Comparison of ENCODE assay signal across 30 mouse cellular contexts in genomic region chr6:86387313-86387712, GRCm38 (mm10). TPM values are rescaled to one million over a fixed set of nuclear protein-coding genes. Genes with fewer than 3 reads are reported as not detected.
DNase-seq lines count a peak whose midpoint lies in the region; ATAC-seq and TF ChIP-seq lines count a peak whose summit lies in the region.
"Had no signal": no experiment of that assay in that cellular context is flagged by ENCODE, and none has a peak within 500 bp of the region (broad histone marks: within the 10 kb centered on the region; RNA-seq: fewer than 3 reads in every experiment).

No protein-coding gene starts in this region.

- peak; percentile 38 for DNase-seq in R1 (ENCODE audit: low read depth, low spot score)
- DNase-seq in kidney, adult 11 months, result peak; percentile 86
- DNase-seq in kidney, postnatal 36 days, result peak; percentile 78 to 85
- DNase-seq in heart, adult 2 months, result no peak
- DNase-seq in embryo, embryonic 9.5 days (ENCODE audit: extremely low spot score), result no peak
- no peak for DNase-seq in lung, postnatal 25 days (ENCODE audit: low spot score)
- DNase-seq: adrenal gland, adult 8-10 months; cerebellum, adult 18-20 months; cerebellum, postnatal 14 days; gastrocnemius, postnatal 36 days; layer of hippocampus, adult 9-11 months; left cerebral cortex, postnatal 4 days; thymus, postnatal 14 days had no signal

- 42% methylated on average over 12 of the region's 12 CpGs for WGBS in kidney, embryonic 15.5 days
- WGBS in heart, adult 2 months, result 82% methylated on average over 12 of the region's 12 CpGs

- H3K9ac ChIP-seq in kidney, embryonic 15.5 days, result no peak overlapping the region
- H3K9ac ChIP-seq in heart, adult 2 months (ENCODE audit: low read depth, low read length), result no peak overlapping the region
- H3K9ac ChIP-seq: embryonic facial prominence, embryonic 13.5 days; forebrain, embryonic 12.5 days; limb, embryonic 15.5 days had no signal

- peak; percentile 71 for ATAC-seq in kidney, embryonic 15.5 days (replicated peaks; ENCODE audit: low FRiP score)
- ATAC-seq: activated CD4-positive, CD25-positive, alpha-beta regulatory T cell, adult 4 months had no signal

- peak overlapping the region; percentile 79 for H3K27ac ChIP-seq in kidney, embryonic 15.5 days
- no peak overlapping the region for H3K27ac ChIP-seq in heart, adult 2 months
- H3K27ac ChIP-seq: embryonic facial prominence, embryonic 13.5 days; forebrain, embryonic 12.5 days; hindbrain, embryonic 10.5 days; left cerebral cortex, adult 2 months; limb, embryonic 15.5 days; macrophage; stomach, postnatal 0 days had no signal

- no peaks in the 10 kb centered on the region for H3K27me3 ChIP-seq in kidney, embryonic 15.5 days
- H3K27me3 ChIP-seq in heart, adult 2 months (ENCODE audit: control insufficient read depth, insufficient read depth, low read length), result no peaks in the 10 kb centered on the region
- H3K27me3 ChIP-seq: embryonic facial prominence, embryonic 13.5 days; forebrain, embryonic 12.5 days; limb, embryonic 15.5 days had no signal

- peaks cover 20% of the 10 kb centered on the region; the same call in 1 of the 2 replicates for H3K4me1 ChIP-seq in kidney, embryonic 15.5 days
- H3K4me1 ChIP-seq in heart, adult 2 months (ENCODE audit: control insufficient read depth, insufficient read depth, low read length), result no peaks in the 10 kb centered on the region
- H3K4me1 ChIP-seq: embryonic facial prominence, embryonic 13.5 days; forebrain, embryonic 12.5 days; limb, embryonic 15.5 days had no signal

- intact Hi-C loops in heart, adult 2 months (cut with DNase I), result no loop called here

- no peaks in the 10 kb centered on the region for H3K9me3 ChIP-seq in kidney, embryonic 15.5 days (replicated peaks)
- H3K9me3 ChIP-seq: embryonic facial prominence, embryonic 13.5 days; forebrain, embryonic 12.5 days; limb, embryonic 15.5 days had no signal

- peaks cover 66% of the 10 kb centered on the region for H3K36me3 ChIP-seq in kidney, embryonic 15.5 days
- H3K36me3 ChIP-seq in heart, adult 2 months (ENCODE audit: control insufficient read depth, insufficient read depth, low read length), result no peaks in the 10 kb centered on the region

- TF ChIP-seq CTCF in heart, adult 2 months (IDR thresholded peaks at IDR 0.05), result no peak

- no peak overlapping the region for H3K4me3 ChIP-seq in kidney, embryonic 15.5 days (replicated peaks)
- no peak overlapping the region for H3K4me3 ChIP-seq in heart, adult 2 months
- H3K4me3 ChIP-seq: embryonic facial prominence, embryonic 13.5 days; erythroblast, embryonic 14.5 days; forebrain, embryonic 12.5 days; hindbrain, embryonic 10.5 days; left cerebral cortex, adult 2 months; limb, embryonic 15.5 days had no signal

- H3K79me2 ChIP-seq in heart, adult 2 months (replicated peaks; ENCODE audit: control insufficient read depth, insufficient read depth, low read length), result no peaks in the 10 kb centered on the region

- H3K4me2 ChIP-seq in kidney, embryonic 15.5 days, result 0 out of 2 replicates have a peak overlapping the region, but pooled peaks have one; percentile 32
- H3K4me2 ChIP-seq: embryonic facial prominence, embryonic 13.5 days; forebrain, embryonic 12.5 days; heart, embryonic 11.5 days; limb, embryonic 15.5 days had no signal

- TF ChIP-seq POLR2A in heart, adult 2 months (IDR thresholded peaks at IDR 0.05; ENCODE audit: insufficient read depth, low read depth, low read length), result no peak

- no peak for TF ChIP-seq EP300 in heart, adult 2 months (IDR thresholded peaks at IDR 0.05; ENCODE audit: insufficient read depth, low read depth, low read length)

RNA-seq across cellular contexts. Expression of gene Pcyox1, which starts 9.6 kb away (rescaled TPM):
- polyA plus RNA-seq in kidney, embryonic 15.5 days (2015; fragmentation: Nextera tagmentation; extraction: Ambion mirVana), result 97.6 and 99.1 TPM in 2 replicates
- total RNA-seq in heart, adult 2 months (2021), result 10 to 100 TPM; 69.6 to 82.5 TPM
- polyA plus RNA-seq in heart, adult 2 months (2012; rRNA removed), result 30.3 and 55.6 TPM in 2 replicates

RNA-seq across cellular contexts. Expression of gene Snrpg, which starts 16.2 kb away (rescaled TPM):
- 665 and 702 TPM in 2 replicates for polyA plus RNA-seq in kidney, embryonic 15.5 days (2015; fragmentation: Nextera tagmentation; extraction: Ambion mirVana)
- total RNA-seq in heart, adult 2 months (2021), result 10 to 100 TPM; 41.9 to 42.0 TPM
- 22.7 and 32.3 TPM in 2 replicates for polyA plus RNA-seq in heart, adult 2 months (2012; rRNA removed)

RNA-seq across cellular contexts. Expression of gene Tia1, which starts 16.7 kb away (rescaled TPM):
- 218 and 219 TPM in 2 replicates for polyA plus RNA-seq in kidney, embryonic 15.5 days (2015; fragmentation: Nextera tagmentation; extraction: Ambion mirVana)
- 10 to 100 TPM; 22.4 to 23.7 TPM for total RNA-seq in heart, adult 2 months (2021)
- 13.1 and 27.9 TPM in 2 replicates for polyA plus RNA-seq in heart, adult 2 months (2012; rRNA removed)

RNA-seq across cellular contexts. Expression of gene Fam136a, which starts 21.9 kb away (rescaled TPM):
- polyA plus RNA-seq in kidney, embryonic 15.5 days (2015; fragmentation: Nextera tagmentation; extraction: Ambion mirVana), result 145 and 148 TPM in 2 replicates
- 10 to 100 TPM; 29.3 TPM for total RNA-seq in heart, adult 2 months (2021)
- polyA plus RNA-seq in heart, adult 2 months (2012; rRNA removed), result 15.8 and 22.7 TPM in 2 replicates

RNA-seq across cellular contexts. Expression of gene Gm44790, which starts 39.1 kb away (rescaled TPM):
- polyA plus RNA-seq in kidney, embryonic 15.5 days (2015; fragmentation: Nextera tagmentation; extraction: Ambion mirVana), result 0.43 and 0.51 TPM in 2 replicates
- not detected for total RNA-seq in heart, adult 2 months (2021)
- not detected in 2 replicates for polyA plus RNA-seq in heart, adult 2 months (2012; rRNA removed)
- total RNA-seq: gastrocnemius, adult 18-20 months; left cerebral cortex, adult 2 months; left cerebral cortex, postnatal 4 days; neutrophil, adult 5-6 weeks had no signal
- polyA plus RNA-seq: activated CD4-positive, CD25-positive, alpha-beta regulatory T cell, adult 4 months; C2C12; embryonic facial prominence, embryonic 13.5 days; erythroblast, embryonic 14.5 days; forebrain, embryonic 12.5 days; heart, embryonic 11.5 days; heart, postnatal 0 days; hindbrain, embryonic 10.5 days; liver, embryonic 16.5 days; lung, embryonic 16.5 days; macrophage; stomach, postnatal 0 days had no signal

Comparison
In these comparisons a context has a peak if more than half of its experiments do, and no peak if none do; other contexts are left out.
1. DNase-seq: peak in R1 (single experiment), kidney, adult 11 months (single experiment) and kidney, postnatal 36 days (2 of 2); none in heart, adult 2 months (0 of 2), embryo, embryonic 9.5 days (single experiment) and lung, postnatal 25 days (single experiment).
2. RNA of gene Snrpg, which starts 16.2 kb away (polyA plus RNA-seq): 665 to 702 TPM in kidney, embryonic 15.5 days; 22.7 to 32.3 TPM in heart, adult 2 months; every median in the first group is over 10 times any median in the second.